Mouse (Mus musculus) central nervous system, embryonic 11.5 days (tissue): ENCODE results near the gene Taf1. TPM values are rescaled to one million over a fixed set of nuclear protein-coding genes. Genes with fewer than 3 reads are reported as not detected.

Experiments used
- polyA plus RNA-seq: library from polyadenylated mRNA; depleted of rRNA; stranded (reverse); fragments of >200 nt; gene quantifications from 2 replicates; pipeline ENCODE4 v1.2.3, GENCODE M21; 2012; rRNA removed

The Taf1 gene
- 52.4 and 111 TPM in 2 replicates for polyA plus RNA-seq

DNA sequence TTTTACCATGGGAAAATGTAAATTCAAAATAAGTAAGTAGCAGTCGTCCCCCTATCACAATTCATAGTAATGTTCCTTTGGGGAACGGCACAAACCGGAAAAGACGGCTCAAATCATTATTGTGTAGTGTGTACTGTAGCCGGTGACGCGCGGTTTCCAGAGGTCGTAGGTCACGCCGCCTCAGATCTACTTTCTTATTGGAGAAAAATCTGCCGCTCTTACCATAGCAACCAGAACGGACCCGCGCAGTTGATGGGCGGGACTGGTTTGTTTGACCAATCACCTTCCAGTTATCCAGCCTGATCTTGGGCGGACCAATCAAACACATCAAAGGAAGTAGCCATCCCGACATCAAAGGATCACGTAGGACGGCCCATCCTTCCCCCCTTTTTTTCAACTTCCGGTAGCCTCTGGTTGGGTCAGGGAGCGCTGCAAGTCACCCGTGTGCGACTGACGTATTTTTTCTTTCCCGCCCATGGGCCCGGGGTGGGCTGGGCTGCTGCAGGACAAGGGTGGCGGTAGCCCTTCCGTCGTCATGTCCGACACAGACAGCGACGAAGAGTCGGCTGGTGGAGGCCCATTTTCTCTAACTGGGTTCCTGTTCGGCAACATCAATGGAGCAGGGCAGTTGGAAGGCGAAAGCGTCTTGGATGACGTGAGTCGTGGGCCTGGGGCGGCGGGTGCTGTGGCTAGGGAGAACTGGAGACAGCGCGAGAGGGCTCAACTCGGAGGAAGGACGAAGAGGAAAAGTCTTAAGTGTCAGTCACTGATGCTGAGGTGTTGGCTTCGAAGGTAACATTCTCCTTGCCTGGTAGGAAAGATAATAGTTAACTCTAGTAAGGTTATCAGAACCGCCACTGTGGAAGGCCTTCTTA, at the start of gene Taf1:
Gene Taf1, plus strand, starts transcription at position 388 of the 875 bp plus-strand sequence.

DNA sequence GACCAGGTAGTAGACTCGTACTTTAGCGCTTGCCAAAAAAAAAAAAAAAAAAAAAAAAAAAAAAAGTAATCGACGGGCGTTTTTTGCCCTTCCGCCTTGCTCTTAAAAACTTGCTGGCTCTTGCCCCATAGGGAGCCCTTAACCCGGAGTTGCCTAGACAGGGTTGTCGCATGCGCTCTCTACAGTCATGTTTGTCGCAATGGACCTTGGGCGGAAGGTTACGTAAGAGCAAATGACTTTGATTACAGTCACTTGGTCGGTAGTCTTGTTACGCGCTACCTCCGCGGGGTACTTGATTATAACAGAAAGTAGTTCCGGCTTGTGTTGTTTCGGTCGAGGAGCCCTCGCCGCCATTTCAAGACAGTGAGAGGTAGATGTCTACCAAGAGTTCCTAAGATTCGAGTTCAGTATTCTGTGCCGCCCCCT, 107.2 kb downstream of the Taf1 start, which contains the start of gene Ogt:
Gene Ogt, plus strand, starts transcription at position 320 of the 426 bp plus-strand sequence.

Other genes with a start within 250 kb of the Taf1 start
- 13.9 and 14.3 TPM in 2 replicates for gene Nlgn3, start 233.6 kb upstream of the Taf1 start, polyA plus RNA-seq
- gene Gjb1, start 156.4 kb upstream of the Taf1 start, polyA plus RNA-seq: 1.1 and 2.1 TPM in 2 replicates
- 74.0 and 88.4 TPM in 2 replicates for gene Zmym3, start 111.9 kb upstream of the Taf1 start, polyA plus RNA-seq
- gene Nono, start 103.4 kb upstream of the Taf1 start, polyA plus RNA-seq: 734 and 739 TPM in 2 replicates
- 7.5 and 12.2 TPM in 2 replicates for gene Itgb1bp2, start 83.6 kb upstream of the Taf1 start, polyA plus RNA-seq
- 189 and 345 TPM in 2 replicates for gene Ogt, start 107.3 kb downstream of the Taf1 start, polyA plus RNA-seq
- gene Cxcr3, start 201.5 kb downstream of the Taf1 start, polyA plus RNA-seq: 0.07 and 0.10 TPM in 2 replicates